In genomic region chr12:45443512-45444190, GRCm38 (mm10) we compare ENCODE assay signal across 9 mouse cellular contexts.
DNase-seq lines count a peak whose midpoint lies in the region; ATAC-seq lines count a peak whose summit lies in the region.
"Had no signal": no experiment of that assay in that cellular context is flagged by ENCODE, and none has a peak within 500 bp of the region (broad histone marks: within the 10 kb centered on the region; RNA-seq: fewer than 3 reads in every experiment).

No protein-coding gene starts in this region.

- no peaks in the 10 kb centered on the region for H3K4me1 ChIP-seq in embryonic facial prominence, embryonic 11.5 days (ENCODE audit: control insufficient read depth, insufficient read depth, low read length)
- H3K4me1 ChIP-seq in kidney, embryonic 14.5 days (ENCODE audit: control insufficient read depth, insufficient read depth, low read length), result 0 out of 2 replicates have a peak, but pooled peaks cover 5% of the 10 kb centered on the region
- H3K4me1 ChIP-seq in midbrain, embryonic 10.5 days, result no peaks in the 10 kb centered on the region
- H3K4me1 ChIP-seq: stomach, embryonic 15.5 days had no signal

- H3K4me3 ChIP-seq in embryonic facial prominence, embryonic 11.5 days (ENCODE audit: low read depth, low read length), result no peak overlapping the region
- H3K4me3 ChIP-seq in kidney, embryonic 14.5 days (ENCODE audit: low read length), result no peak overlapping the region
- no peak overlapping the region for H3K4me3 ChIP-seq in midbrain, embryonic 10.5 days
- H3K4me3 ChIP-seq: stomach, embryonic 15.5 days had no signal

- no peaks in the 10 kb centered on the region for H3K9me3 ChIP-seq in embryonic facial prominence, embryonic 11.5 days (replicated peaks; ENCODE audit: control insufficient read depth, low read length)
- no peaks in the 10 kb centered on the region for H3K9me3 ChIP-seq in kidney, embryonic 14.5 days (ENCODE audit: control insufficient read depth, low read length)
- no peaks in the 10 kb centered on the region for H3K9me3 ChIP-seq in midbrain, embryonic 10.5 days (replicated peaks)
- H3K9me3 ChIP-seq: stomach, embryonic 15.5 days had no signal

- no peak overlapping the region for H3K9ac ChIP-seq in embryonic facial prominence, embryonic 11.5 days (replicated peaks; ENCODE audit: low read length)
- H3K9ac ChIP-seq in kidney, embryonic 14.5 days (ENCODE audit: low read depth, low read length), result no peak overlapping the region
- H3K9ac ChIP-seq: stomach, embryonic 15.5 days had no signal

- H3K4me2 ChIP-seq in embryonic facial prominence, embryonic 11.5 days (ENCODE audit: low read depth, low read length), result no peak overlapping the region
- no peak overlapping the region for H3K4me2 ChIP-seq in kidney, embryonic 14.5 days (replicated peaks; ENCODE audit: low read depth, low read length)
- H3K4me2 ChIP-seq: stomach, embryonic 15.5 days had no signal

- H3K27ac ChIP-seq in embryonic facial prominence, embryonic 11.5 days (replicated peaks; ENCODE audit: low read depth, low read length), result no peak overlapping the region
- H3K27ac ChIP-seq in kidney, embryonic 14.5 days (ENCODE audit: low read depth, low read length), result no peak overlapping the region
- H3K27ac ChIP-seq in midbrain, embryonic 10.5 days (replicated peaks), result no peak overlapping the region
- H3K27ac ChIP-seq: stomach, embryonic 15.5 days had no signal

- peak; percentile 48; the same call in 1 of the 2 replicates for ATAC-seq in embryonic facial prominence, embryonic 11.5 days (replicated peaks; ENCODE audit: insufficient number of reproducible peaks, low FRiP score, low TSS enrichment, low read depth)
- peak; percentile 76; the same call in 1 of the 2 replicates for ATAC-seq in kidney, embryonic 14.5 days (ENCODE audit: low FRiP score, low TSS enrichment)

- H3K27me3 ChIP-seq in embryonic facial prominence, embryonic 11.5 days (ENCODE audit: control insufficient read depth, insufficient read depth, low read length), result no peaks in the 10 kb centered on the region
- H3K27me3 ChIP-seq in kidney, embryonic 14.5 days (ENCODE audit: control insufficient read depth, insufficient read depth, low read length), result no peaks in the 10 kb centered on the region
- no peaks in the 10 kb centered on the region for H3K27me3 ChIP-seq in midbrain, embryonic 10.5 days (ENCODE audit: low read depth, poor library complexity, severe bottlenecking)
- H3K27me3 ChIP-seq: stomach, embryonic 15.5 days had no signal

- peak; percentile 48 for DNase-seq in left cerebral cortex, adult 11 months (ENCODE audit: low spot score)
- no peak for DNase-seq in left cerebral cortex, adult 8-10 months (ENCODE audit: low spot score in 2 of 2)
- peak; percentile 75 for DNase-seq in R1 (ENCODE audit: low read depth, low spot score)
- DNase-seq in embryonic facial prominence, embryonic 11.5 days (ENCODE audit: low spot score), result peak; percentile 75
- peak; percentile 28 for DNase-seq in midbrain, embryonic 10.5 days (ENCODE audit: low spot score)
- DNase-seq in MN1 (ENCODE audit: low spot score), result no peak
- no peak for DNase-seq in right cerebral cortex, postnatal 14 days

- no peaks in the 10 kb centered on the region for H3K36me3 ChIP-seq in embryonic facial prominence, embryonic 11.5 days (replicated peaks; ENCODE audit: control insufficient read depth, insufficient read depth, low read depth, low read length)
- no peaks in the 10 kb centered on the region for H3K36me3 ChIP-seq in kidney, embryonic 14.5 days (ENCODE audit: control insufficient read depth, insufficient read depth, low read length)
- no peaks in the 10 kb centered on the region for H3K36me3 ChIP-seq in midbrain, embryonic 10.5 days
- H3K36me3 ChIP-seq: stomach, embryonic 15.5 days had no signal

- WGBS in embryonic facial prominence, embryonic 11.5 days, result 58% methylated on average over 8 of the region's 8 CpGs
- 49% methylated on average over 8 of the region's 8 CpGs for whole genome bisulfite sequencing in kidney, embryonic 14.5 days
- WGBS in midbrain, embryonic 10.5 days, result 63% methylated on average over 8 of the region's 8 CpGs

Comparison
In these comparisons a context has a peak if more than half of its experiments do, and no peak if none do; other contexts are left out.
1. DNase-seq: peak in left cerebral cortex, adult 11 months (single experiment), R1 (single experiment), embryonic facial prominence, embryonic 11.5 days (single experiment) and midbrain, embryonic 10.5 days (single experiment); none in left cerebral cortex, adult 8-10 months (0 of 2), MN1 (single experiment) and right cerebral cortex, postnatal 14 days (single experiment).